Mouse (Mus musculus) layer of hippocampus, postnatal 14 days (tissue): ENCODE results near the gene Olfr738. TPM values are rescaled to one million over a fixed set of nuclear protein-coding genes. Genes with fewer than 3 reads are reported as not detected.

Source experiments
- DNase-seq, 2 experiments: peaks; one replicate each; pipeline ENCODE4 v3.0.0; 2021 to 2022; ENCODE audit warnings: low spot score in 2 of 2, mixed read lengths in 1 of 2
- long read RNA-seq, 2 experiments: library from polyadenylated mRNA; stranded (forward); transcript quantifications; one replicate each; pipeline ENCODE4 v2.0.0; 2021
- total RNA-seq, 2 experiments: library from RNA; stranded (reverse); gene quantifications; 2 replicates each; pipeline ENCODE4 v1.2.3; 2021

Gene Olfr738
- not detected for total RNA-seq
- long read RNA-seq, experiment 1 = 0 reads
- long read RNA-seq, experiment 2 = 0 reads

DNA sequence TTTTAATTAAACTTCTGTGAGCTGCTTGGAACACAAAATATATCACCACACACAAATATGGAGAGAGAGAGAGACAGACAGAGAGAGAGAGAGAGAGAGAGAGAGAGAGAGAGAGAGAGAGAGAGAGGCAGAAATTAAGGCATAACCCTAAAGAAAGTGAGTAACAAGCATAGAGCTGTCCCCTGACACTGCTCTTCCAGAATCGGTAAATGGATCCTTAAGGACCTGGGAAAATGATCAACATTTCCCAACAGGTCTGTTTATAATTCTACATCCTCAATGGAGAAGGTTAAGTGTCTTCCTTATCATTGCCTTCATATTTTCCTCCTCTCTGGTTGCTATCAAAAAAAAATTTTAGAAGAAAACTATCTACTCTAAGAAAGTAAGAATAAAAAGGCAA, at the start of gene Olfr738:
Gene Olfr738 (plus strand): TSS at position 301 of the 400 bp plus-strand sequence.
- DNase-seq = no peak

DNA sequence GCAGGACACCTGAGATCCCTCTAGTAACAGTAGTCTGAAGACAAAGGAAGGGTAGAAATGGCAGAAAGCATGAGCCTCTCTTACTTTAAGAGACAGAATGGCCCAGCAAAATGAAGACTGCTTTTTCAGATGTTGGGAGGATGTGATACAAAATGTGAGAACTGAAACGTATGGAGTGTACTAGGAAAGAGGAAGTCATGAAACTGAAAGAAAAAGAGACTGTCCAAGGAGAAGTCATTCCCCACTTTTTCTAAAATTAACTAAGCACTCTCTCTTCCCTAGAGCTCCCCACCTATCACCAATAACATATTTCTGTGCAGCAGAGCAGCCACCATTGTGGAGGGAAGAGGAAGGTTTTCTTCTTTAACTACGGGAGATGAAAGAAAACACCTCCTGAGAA, 49.8 kb upstream of the Olfr738 start, which contains the start of gene Tlr11:
Gene Tlr11 (plus strand): TSS at position 322 of the 400 bp plus-strand sequence.
- no peak for DNase-seq

DNA sequence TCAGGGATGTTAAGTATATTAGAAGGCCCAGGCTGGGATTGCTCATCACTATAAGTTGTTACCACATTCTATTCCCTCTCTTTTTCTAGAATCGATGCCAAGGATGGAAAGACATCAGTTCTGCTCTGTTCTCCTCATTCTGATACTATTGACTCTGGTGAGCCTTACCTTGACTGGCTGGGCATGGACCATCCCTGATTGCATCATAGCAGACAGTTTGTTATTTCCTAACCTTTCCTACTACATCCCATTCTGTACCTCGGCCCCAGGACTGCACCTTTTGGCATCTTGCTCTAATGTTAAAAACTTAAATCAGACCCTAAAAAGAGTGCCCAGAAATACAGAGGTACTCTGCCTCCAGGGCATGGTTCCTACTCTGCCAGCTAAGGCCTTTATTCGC, 46.9 kb upstream of the Olfr738 start:
- no peak for DNase-seq

DNA sequence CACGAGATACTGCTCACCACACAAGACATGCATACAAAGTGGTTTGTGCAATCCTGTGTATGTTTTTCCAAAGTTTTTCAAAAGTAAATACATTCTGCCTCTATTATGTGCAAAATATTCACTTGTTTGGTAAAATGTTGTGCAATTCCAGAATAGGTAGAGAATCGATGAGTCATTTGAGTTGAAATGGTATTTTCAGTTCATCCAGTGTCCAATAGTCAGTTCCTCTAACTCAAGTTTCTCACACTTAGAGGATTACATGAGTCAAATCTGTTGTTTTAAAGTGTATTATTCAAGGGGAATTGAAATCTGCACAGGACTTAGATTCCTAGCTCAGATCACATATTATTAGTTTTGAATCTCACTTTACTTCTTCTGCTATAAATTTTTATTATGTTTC, 43.8 kb upstream of the Olfr738 start:
- no peak for DNase-seq

DNA sequence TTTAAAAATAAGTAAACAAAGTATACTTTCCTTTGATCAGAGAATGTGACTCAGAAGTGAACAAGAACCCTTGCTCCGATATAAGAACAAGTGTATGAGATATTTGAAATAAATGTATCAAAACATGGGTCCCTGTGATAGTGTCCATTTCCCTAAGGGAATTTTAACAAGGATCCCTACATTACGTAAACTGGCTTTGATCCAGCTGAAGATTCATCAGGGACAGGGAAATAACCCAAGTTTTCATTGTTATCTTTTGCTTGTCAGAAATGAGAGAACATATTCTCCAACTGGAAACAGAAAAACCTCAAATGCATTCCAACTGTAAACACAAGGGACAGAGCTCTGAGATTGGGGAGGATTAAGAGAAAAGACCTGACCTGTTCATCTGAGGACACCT, 26.5 kb upstream of the Olfr738 start, which contains the start of gene Olfr736:
Gene Olfr736 (plus strand): TSS at position 301 of the 400 bp plus-strand sequence.
- no peak for DNase-seq

DNA sequence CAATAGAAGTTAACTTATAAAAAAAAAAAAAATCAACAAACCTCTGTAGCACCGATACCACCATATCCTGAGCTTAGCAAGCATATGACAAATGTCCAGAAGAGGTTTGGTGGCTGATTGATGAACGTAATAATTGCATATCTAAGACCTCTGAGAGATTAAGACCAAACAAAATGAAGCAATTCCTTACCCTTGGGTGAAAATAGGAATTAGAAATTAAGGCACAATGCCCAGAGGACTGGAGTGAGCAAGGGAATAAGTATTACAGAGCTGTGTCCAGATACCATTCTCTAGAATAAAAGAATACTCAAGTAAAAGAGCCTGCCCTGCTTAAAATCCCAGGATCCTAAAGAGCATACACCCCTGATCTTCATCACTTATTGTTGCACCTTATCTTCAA, 11.0 kb downstream of the Olfr738 start, which contains the start of gene Olfr739:
Gene Olfr739 (plus strand): TSS at position 301 of the 400 bp plus-strand sequence.
- no peak for DNase-seq

DNA sequence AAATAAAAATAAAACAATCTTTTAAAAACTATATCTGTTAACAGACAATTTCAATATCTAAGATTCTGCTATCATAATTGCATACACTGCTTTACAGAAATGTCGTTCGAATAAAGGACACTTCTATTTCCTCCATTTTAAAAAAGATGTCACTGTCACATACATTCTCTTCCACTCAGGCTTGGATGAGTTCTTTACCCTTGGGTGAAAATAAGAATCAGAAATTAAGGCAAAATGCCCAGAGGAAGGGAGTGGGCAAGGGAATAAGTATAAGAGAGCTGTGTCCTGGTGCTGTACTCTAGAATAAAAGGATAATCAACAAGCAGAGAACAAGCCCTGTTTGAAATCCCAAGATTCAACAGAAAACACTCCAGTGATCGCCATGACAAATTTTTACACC, 37.9 kb downstream of the Olfr738 start, which contains the start of gene Olfr740:
Gene Olfr740 (plus strand): TSS at position 301 of the 400 bp plus-strand sequence.
- no peak for DNase-seq

Other genes starting within 250 kb of the Olfr738 start
- not detected for gene Olfr730, start 219.4 kb upstream of the Olfr738 start, total RNA-seq
- gene Olfr731, start 165.7 kb upstream of the Olfr738 start, total RNA-seq = not detected
- not detected for gene Olfr732, start 123.4 kb upstream of the Olfr738 start, total RNA-seq
- gene Olfr733, start 106.0 kb upstream of the Olfr738 start, total RNA-seq = not detected
- not detected for gene Olfr734, start 80.8 kb upstream of the Olfr738 start, total RNA-seq
- gene Olfr735, start 58.7 kb upstream of the Olfr738 start, total RNA-seq = not detected
- not detected for gene Tlr11, start 49.7 kb upstream of the Olfr738 start, total RNA-seq
- gene Olfr736, start 26.4 kb upstream of the Olfr738 start, total RNA-seq = not detected
- not detected for gene Olfr739, start 11.1 kb downstream of the Olfr738 start, total RNA-seq
- not detected for gene Olfr740, start 38.0 kb downstream of the Olfr738 start, total RNA-seq
- not detected for gene Olfr741, start 65.2 kb downstream of the Olfr738 start, total RNA-seq
- gene Olfr742, start 96.0 kb downstream of the Olfr738 start, total RNA-seq = not detected
- gene Olfr743, start 114.3 kb downstream of the Olfr738 start, total RNA-seq = not detected
- gene Olfr744, start 207.3 kb downstream of the Olfr738 start, total RNA-seq = not detected
- not detected for gene Olfr745, start 231.8 kb downstream of the Olfr738 start, total RNA-seq
- gene Olfr746, start 239.5 kb downstream of the Olfr738 start, total RNA-seq = not detected